Mouse (Mus musculus) WW6 (cell line): ENCODE measurements around the gene Tpi1.
"Not testable (repeated sequence)": the region's sequence is repeated elsewhere in the genome, so short reads cannot be mapped to it uniquely, and the experiment has no call there.

ENCODE experiments used
- DNase-seq: peaks from one replicate; pipeline ENCODE4 v3.0.0-alpha.2; 2013; ENCODE audit warnings: low read depth, low spot score

Tpi1 gene

DNA sequence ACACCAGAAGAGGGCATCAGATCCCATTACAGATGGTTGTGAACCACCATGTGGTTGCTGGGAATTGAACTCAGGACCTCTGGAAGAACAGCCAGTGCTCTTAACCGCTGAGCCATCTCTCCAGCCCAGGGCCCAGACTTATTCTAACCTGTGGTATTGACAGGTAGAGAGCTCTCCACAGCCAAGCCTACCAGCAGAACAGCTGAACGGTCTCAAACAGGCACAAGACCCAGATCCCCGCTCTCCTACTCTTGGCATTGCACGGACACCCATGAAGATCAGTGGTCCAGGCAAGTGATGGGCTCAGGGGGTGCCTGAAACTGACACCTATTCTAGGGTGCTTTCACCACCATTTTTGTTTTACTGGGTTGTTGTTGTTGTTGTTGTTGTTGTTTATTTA, 17.1 kb upstream of the Tpi1 start:
- not testable (repeated sequence) for DNase-seq

DNA sequence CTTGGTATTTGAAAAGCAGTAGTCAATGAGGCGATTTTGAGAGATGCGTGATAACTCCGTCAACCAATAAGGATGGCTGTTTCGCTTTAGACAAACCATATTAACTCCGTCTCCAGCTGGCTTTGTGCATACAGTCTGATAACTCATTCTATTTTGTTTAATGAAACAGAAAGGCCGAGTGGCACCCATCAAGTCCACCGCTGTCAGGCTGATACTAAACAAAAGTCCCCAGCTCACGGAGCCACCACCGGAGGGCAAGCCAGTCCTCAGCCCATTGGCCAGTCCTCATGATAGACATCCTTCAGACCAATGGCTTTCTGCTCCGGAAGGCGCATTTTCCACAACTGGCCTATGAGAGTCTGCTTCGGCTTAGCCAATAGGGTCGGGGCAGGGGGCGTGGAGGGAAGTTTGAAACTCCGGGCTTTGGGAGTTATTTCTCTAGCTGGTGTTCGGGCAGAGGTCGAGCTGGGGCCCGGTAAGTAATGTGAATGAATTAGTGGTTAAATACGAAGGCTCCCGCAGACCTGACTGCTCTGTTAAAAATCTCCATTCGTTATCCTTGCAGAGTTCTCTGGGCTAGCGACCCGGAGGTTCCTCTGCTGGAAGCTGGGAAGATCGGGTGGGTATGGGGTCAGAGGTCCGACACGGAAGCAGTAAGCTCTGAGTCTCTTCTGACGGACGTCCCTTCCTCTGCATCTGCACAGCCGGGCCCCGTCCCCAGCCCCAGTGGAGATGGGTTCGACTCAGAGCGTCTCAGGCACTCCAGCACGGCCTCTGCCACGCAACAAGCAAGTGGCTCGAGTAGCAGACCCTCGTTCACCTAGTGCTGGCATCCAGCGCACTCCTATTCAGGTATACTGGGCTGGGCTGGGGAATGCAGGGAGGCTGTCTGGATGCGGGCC, 16.0 kb upstream of the Tpi1 start:
- DNase-seq, result peak; percentile 97

DNA sequence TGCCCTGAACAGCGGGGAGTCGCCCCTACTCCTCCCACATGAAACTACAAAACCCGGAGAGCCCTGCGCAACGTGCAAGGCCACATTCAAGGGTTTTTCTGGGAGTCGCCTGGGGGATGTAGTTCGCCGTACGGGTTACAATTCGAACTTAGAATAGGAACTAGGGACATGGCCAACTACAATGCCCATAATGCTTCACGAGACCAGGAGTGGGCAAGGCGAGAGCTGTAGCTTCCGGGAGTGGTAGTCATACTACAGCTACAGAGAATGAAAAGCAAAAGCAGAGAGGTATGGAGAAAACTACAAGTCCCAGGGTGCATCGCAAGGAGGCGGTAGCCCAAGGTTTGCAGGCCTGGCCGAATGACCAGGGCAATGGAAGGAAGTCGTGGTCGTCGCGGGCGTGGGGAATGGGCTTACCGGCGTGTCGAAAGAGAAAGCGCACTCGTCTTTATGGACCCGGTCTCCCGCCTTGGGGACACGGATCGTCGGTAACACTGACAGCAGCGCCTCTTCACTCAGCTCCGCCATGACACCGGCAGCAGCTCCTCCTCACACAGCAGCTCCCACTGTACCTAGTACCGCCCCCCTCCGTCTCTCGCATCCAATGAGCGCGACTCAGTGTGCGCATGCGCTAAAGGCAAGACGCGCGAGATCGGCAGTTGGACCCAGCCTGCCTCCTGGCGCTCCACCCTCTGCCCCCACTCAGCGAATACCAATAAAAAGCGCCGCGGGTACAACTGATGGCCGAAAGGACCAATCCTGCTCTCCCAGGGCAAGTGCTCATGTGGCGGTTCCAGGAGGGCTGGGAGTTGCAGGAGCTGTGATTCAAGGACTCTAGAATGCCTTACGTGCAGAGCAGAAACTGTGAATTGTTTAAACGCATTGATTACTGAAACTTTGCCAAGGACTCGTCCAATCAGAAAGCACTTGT, 15.0 kb upstream of the Tpi1 start, which contains the start of the genes Usp5 and Cdca3:
Usp5 (minus strand) TSS at position 617 of the 931 bp plus-strand sequence.
Cdca3 (plus strand) TSS at position 680 of the 931 bp plus-strand sequence.
- peak; percentile 100 for DNase-seq

GRCm38 (mm10) chr6:124828101-124828592, 14.1 kb upstream of the Tpi1 start:
- no peak for DNase-seq

- no peak for DNase-seq
These were observed 8.0 kb upstream of the Tpi1 start for GRCm38 (mm10) chr6:124822049-124822448.

- DNase-seq, result no peak
These were observed 6.8 kb upstream of the Tpi1 start for GRCm38 (mm10) chr6:124820891-124821290.

- DNase-seq, result no peak
These were observed 3.9 kb upstream of the Tpi1 start for GRCm38 (mm10) chr6:124817971-124818370.

DNA sequence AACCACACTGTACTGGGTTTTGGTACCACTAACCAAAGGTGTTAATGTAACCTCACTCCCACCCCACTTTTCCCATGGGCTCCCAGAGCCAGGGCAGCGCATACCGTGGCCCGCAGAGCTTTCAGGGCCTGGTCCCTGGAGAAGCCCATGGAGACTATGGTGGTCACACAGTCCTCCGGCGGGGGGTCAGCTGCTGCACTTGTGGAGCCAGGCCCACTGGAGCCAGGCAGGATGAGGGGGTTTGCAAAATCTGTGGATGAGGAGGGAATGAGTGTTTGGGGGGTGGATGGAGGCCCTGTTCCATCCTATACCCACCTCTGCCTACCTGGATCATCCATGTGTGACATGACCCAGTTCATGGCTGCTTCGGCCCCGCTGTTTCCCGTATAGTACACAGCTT, 3.5 kb upstream of the Tpi1 start:
- DNase-seq, result no peak

- DNase-seq, result no peak
These were observed 3.0 kb upstream of the Tpi1 start for GRCm38 (mm10) chr6:124817125-124817524.

DNA sequence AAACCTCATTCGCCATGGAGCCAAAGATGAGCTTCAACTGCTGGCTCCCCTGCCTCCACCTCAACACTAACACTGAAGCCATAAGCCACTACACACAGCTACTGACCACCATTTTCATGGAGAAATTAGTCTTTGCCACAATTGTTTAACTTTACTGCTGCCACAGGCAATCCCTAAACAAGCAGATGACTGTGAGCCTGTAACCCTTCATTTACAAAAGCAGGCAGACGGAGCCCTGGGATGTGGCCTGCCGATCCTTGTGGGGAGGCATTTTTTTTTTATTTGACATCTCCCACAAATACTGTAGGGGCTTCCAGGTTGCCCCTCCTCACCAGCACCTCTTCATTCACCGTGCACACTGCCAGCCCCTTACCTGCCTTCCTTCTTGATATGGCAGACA, 2.5 kb upstream of the Tpi1 start:
- DNase-seq, result no peak

DNA sequence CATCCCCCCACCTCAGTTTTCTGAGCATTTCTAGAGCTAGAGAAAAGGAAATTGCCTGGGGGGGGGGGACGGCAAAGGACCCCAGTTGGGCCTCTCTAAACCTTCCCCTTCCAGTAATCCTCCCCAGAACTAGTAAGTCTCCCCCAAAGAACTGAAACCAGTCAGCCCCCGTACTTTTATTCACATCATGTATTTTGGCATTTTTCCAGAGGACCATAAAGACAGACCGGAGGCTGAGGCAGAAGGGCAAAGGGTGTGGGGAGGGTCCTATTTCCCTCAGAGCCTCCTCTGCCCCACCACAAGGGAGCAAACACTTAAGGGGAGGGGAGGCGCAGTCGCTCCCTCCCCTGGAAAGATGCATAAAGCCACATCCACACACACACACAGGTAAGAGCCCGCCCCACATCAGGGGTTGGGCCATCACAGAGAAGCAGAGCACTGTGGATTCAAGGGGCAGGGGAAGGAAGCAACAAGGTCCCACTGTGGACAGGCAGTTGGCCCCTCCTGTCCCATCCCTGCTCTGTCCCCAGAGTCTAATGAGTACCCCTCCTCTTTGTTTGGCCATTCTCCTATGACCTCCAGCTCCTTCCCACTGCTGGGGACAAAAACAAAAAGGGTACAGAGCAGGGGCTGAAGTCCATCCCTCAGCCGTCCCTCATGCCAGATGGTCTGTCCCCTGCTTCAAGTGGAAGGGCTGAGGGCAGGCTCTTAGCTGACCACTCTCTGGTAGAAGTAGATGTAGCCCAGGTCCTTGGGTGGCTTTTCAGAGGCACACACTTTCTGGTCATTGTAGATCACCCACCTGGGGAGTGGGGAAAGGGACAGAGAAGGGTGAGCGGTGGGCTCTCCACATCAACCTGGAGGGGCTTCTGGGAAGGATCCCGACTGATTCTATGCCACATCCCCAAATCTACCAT, 1.0 kb upstream of the Tpi1 start:
- DNase-seq, result no peak

DNA sequence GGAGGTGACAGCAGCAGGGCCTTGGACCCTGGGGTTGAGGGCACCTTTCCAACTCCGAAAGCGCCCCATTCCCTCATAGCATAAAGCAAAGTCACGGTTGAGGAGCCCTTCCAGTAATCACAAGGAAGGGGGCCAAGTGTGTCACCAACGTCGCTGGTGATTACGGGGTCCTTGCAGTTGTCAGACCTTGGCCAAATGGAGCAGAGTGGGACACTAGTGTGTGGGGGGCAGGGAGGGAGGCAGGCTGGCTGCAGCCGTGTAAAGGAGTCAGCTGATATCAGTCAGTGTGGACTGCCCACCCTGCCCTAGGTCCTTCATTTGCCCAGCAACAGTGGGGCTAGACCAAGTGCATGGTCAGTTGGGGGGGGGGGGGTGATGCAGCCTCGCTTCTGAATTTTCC, 352 bp upstream of the Tpi1 start:
- DNase-seq, result no peak

DNA sequence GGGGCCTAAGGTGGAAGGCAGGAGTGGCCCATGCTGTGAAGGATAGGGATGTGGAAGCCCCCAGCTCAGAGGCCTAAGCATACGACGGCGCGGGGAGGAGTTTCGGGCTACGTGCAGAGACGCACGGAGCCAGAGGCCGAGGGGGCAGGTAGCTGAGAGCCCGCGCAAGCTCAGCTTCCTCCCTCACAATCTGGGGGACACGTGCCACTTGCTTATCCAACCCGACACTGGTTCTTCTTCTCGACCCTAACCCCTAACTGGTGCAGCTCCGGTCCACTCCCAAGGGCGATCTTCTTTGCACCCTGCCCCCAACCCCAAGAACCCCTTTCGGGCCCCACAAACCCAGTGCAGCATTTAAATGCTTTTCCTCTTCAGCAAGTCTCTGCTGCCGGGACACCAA, 600 bp downstream of the Tpi1 start:
- no peak for DNase-seq

DNA sequence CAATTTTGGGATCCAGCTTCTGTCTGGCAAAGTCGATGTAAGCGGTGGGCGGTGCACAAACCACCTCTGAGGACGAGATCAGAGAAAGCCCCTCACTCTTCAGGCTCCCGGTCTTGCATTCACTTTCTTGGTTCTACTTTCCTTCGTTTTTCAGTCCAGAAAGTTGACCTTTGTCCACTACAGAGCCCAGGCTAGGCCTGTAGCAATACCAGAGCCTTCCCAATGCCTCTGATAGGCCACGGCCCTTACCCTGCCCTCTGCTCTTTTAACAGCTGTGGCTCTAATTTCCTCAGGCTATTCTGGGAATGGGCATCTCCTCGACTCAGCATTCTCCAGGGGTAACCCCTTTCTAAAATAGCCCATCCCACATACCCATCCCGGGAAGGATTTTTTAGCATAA, 1.2 kb downstream of the Tpi1 start:
- no peak for DNase-seq

DNA sequence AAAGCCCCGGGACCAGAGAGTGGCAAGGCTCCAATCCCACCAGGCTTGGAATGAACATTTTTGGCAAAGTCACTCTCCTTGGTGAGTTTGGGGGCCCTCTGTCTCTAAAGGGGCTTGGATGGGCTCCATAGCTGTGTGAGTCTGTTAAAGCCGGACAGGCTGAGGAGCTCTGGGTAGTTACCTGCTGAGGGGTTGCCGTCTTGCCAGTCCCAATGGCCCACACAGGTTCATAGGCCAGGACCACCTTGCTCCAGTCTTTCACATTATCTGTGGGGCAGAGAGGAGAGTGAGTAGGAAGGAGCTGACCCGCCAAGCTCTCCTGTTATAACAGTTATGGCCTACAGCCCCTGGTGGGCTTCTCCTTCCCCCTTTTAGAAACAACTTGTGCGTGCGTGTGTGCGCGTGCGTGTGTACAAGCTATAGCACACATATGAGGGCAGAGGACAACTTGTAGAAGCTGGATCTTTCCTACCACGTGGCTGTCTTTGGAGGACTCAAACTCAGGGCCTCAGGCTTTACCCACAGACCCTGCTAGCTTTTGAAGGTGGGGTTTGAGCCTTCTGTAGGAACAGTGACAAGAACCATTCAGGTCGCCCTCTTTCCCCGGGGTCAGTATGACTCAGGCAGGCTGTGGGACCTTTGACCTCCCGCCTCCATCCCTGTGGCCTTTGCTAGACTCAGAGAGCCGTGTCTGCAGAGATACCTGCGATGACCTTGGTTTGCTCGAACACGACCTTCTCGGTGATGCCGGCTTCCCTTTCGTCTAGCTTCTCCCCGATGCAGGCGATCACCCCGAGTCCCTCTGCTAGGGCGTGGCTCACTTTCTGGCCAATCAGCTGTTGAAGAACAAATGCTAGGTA, 2.2 kb downstream of the Tpi1 start:
- no peak for DNase-seq

DNA sequence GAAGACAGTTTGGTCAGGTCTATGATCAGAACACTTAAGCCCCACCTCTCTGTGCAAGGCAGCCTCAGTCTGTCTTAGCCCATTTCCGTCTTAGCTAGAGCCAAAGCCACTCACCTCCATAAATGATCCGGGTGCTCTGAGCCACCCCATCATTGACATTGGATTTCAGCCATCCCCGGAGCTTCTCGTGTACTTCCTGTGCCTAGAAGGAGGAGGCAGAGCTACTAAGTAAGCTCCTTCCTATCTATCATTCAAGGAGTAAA, 2.8 kb downstream of the Tpi1 start:
- DNase-seq, result no peak

GRCm38 (mm10) chr6:124810566-124811402, 3.3 kb downstream of the Tpi1 start:
- DNase-seq, result not testable (repeated sequence)

GRCm38 (mm10) chr6:124809775-124810538, 4.1 kb downstream of the Tpi1 start:
- no peak for DNase-seq
